Mouse (Mus musculus) lung, embryonic 14.5 days (tissue): ENCODE data around the gene Bahcc1. TPM values are rescaled to one million over a fixed set of nuclear protein-coding genes. Genes with fewer than 3 reads are reported as not detected.

Source experiments
- ATAC-seq: fragments of 200-750 bp; cut with Nextera tagmentation; 2 replicates; pipeline ENCODE4 v1.8.0; 2017; ENCODE audit warnings: mild to moderate bottlenecking, moderate TSS enrichment, moderate library complexity; ENCODE audit not compliant: insufficient read depth
- DNase-seq: peaks from one replicate; pipeline ENCODE4 v3.0.0-alpha.2; 2015
- H3K27ac ChIP-seq: fragments of 300-500 bp; sonication (generic); 2 replicates; pipeline ENCODE4 v1.5.1; 2014; ENCODE audit warnings: low read depth, mild to moderate bottlenecking, moderate library complexity
- H3K27me3 ChIP-seq: fragments of 300-500 bp; sonication (generic); 2 replicates; pipeline ENCODE4 v1.6.1; 2014; ENCODE audit warnings: low read length, control low read depth; ENCODE audit not compliant: insufficient read depth
- H3K36me3 ChIP-seq: fragments of 300-500 bp; sonication (generic); 2 replicates; pipeline ENCODE4 v1.6.1; 2014; ENCODE audit warnings: control low read depth; ENCODE audit not compliant: insufficient read depth
- H3K4me1 ChIP-seq: fragments of 300-500 bp; sonication (generic); 2 replicates; pipeline ENCODE4 v1.6.1; 2014; ENCODE audit warnings: antibody characterized with exemption, control low read depth; ENCODE audit not compliant: insufficient read depth
- H3K4me2 ChIP-seq: fragments of 300-500 bp; sonication (generic); 2 replicates; pipeline ENCODE4 v1.6.1; 2014; ENCODE audit warnings: mild to moderate bottlenecking
- H3K4me3 ChIP-seq: fragments of 300-500 bp; sonication (generic); 2 replicates; pipeline ENCODE4 v1.5.1; 2014; ENCODE audit warnings: low read depth, low read length
- H3K9ac ChIP-seq: fragments of 300-500 bp; sonication (generic); 2 replicates; pipeline ENCODE4 v1.6.1; 2014
- H3K9me3 ChIP-seq: fragments of 300-500 bp; sonication (generic); 2 replicates; pipeline ENCODE4 v1.6.1; 2016; ENCODE audit warnings: low read depth, low read length, control low read depth
- CTCF ChIP-seq: IDR thresholded peaks from 2 replicates; pipeline ENCODE4 v1.5.1; 2016; ENCODE audit warnings: antibody characterized with exemption, low read depth
- WGBS: fragments of 180-500 bp; shearing (Covaris S2); extraction: QIAGEN DNeasy Blood & Tissue Kit; methylation state at CpG from one replicate; pipeline ENCODE4 v1.1.7; 2014; 5-methylcytosine and 5-hydroxymethylcytosine counted together
- polyA plus RNA-seq: library from polyadenylated mRNA; unstranded; fragments of >200 nt; fragmentation: Nextera tagmentation; extraction: Ambion mirVana; gene quantifications from 2 replicates; pipeline ENCODE4 v1.2.1, GENCODE M21; 2014

Bahcc1 gene
- polyA plus RNA-seq, result 14.3 and 15.6 TPM in 2 replicates

- Histone ChIP-seq H3K36me3 (peaks cover 14% of the 10 kb centered on the region; the same call in 1 of the 2 replicates), H3K4me1 (peaks cover 24% of the 10 kb centered on the region), H3K9ac (peak within 1 kb of the TSS; percentile 100), H3K4me2 (peak within 1 kb of the TSS; percentile 99), H3K27ac (peak within 1 kb of the TSS; percentile 79), H3K4me3 (peak within 1 kb of the TSS; percentile 96), H3K9me3 (no peaks in the 10 kb centered on the region), H3K27me3 (no peaks in the 10 kb centered on the region)
- no peak for TF ChIP-seq CTCF
- DNase-seq, result peak; percentile 100
- 1% methylated on average over 36 of the region's 36 CpGs for WGBS
- peak; percentile 89 for ATAC-seq
Observed at GRCm38 (mm10) chr11:120232230-120233097, at the start of gene Bahcc1. Gene Bahcc1, plus strand, starts transcription at chr11:120232947.

- Histone ChIP-seq H3K36me3 (peaks cover 28% of the 10 kb centered on the region; the same call in 1 of the 2 replicates), H3K4me3 (no peak overlapping the region), H3K9me3 (no peaks in the 10 kb centered on the region), H3K4me1 (peaks cover 24% of the 10 kb centered on the region), H3K27ac (peak overlapping the region; percentile 94), H3K9ac (0 out of 2 replicates have a peak overlapping the region, but pooled peaks have one; percentile 98), H3K4me2 (peak overlapping the region; percentile 99; the same call in 1 of the 2 replicates), H3K27me3 (no peaks in the 10 kb centered on the region)
- TF ChIP-seq CTCF, result no peak
- WGBS, result 41% methylated on average over 1 of the region's 1 CpGs
- ATAC-seq (0 out of 2 replicates have a peak, but pooled peaks have one; percentile 10), DNase-seq (peak; percentile 50)
Observed at GRCm38 (mm10) chr11:120183180-120183579, 49.6 kb upstream of the Bahcc1 start.

DNA sequence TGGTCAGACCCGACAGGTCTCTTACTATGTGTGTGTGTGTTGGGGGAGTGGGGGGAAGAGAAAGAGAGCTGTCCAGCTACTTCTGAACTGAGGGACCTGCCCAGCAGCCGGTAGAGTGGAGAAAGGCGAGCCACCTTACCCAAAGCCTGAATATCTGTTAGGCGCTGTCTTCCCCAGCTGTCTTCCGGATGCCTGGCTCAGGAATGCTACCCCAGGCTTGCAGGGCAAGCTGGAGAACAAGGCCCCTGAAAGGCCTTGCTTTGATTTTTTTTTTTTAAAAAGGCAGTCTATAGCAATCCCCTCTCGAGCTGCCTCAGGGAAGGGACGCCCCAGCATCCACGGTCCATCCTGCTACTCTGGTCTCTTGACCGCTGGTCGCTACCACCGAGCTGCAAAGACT is 49.0 kb upstream of the Bahcc1 start:
- no peak overlapping the region for H3K4me3 ChIP-seq
- peak overlapping the region; percentile 94 for H3K27ac ChIP-seq
- H3K4me2 ChIP-seq, result peak overlapping the region; percentile 99
- no peaks in the 10 kb centered on the region for H3K9me3 ChIP-seq
- ATAC-seq (no peak), DNase-seq (peak; percentile 47)
- H3K9ac ChIP-seq, result peak overlapping the region; percentile 98
- peaks cover 24% of the 10 kb centered on the region for H3K4me1 ChIP-seq
- H3K27me3 ChIP-seq, result no peaks in the 10 kb centered on the region
- H3K36me3 ChIP-seq, result peaks cover 30% of the 10 kb centered on the region; the same call in 1 of the 2 replicates
- no peak for TF ChIP-seq CTCF
- WGBS, result 43% methylated on average over 11 of the region's 11 CpGs

DNA sequence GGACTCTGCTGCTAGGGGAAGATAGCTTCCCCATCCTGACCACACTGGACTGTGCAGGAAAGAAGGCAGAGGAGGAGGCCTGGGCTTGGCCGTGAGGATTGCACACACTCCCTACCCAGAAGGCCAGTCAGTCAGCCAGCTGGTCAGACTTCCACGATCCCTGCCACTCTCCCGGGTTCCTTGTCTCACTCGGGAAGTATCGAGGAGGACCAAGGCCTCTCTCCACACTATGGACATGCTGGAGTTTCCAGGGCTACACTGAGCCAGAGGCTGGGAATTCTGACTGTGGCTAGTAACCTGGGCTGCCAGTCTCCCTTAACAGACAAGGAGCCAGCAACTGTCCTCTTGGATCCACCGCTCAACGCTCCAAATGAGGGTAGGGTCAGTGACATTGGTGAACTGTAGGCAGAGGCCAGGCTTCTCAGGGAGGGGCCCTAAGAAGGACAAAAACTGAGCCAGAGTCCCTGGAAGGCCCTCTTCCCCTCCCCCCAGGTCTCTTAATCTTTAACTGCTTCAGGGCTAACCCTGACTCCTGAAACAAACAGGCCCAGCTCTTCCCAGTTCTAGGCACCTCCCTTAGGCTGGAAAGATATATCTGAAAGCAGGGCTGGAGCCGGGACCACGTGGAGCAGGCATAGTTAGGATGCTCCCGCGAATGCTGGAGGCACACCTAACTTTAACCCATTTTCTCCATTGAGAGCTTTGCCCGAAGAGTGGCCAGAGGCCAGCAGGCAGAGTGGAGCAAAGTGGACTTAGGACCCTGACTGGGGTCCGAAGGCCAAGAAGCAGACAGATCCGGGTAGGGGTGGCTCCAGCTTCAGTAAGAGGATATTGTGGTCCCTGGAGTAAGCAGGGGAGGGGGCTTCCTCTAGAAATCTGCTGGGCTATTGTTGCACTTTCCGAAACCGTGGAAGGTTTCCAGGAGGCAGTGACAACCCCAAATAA is 48.1 kb upstream of the Bahcc1 start:
- Histone ChIP-seq H3K4me1 (peaks cover 24% of the 10 kb centered on the region), H3K27me3 (no peaks in the 10 kb centered on the region), H3K4me3 (peak overlapping the region; percentile 92), H3K27ac (peak overlapping the region; percentile 94), H3K36me3 (peaks cover 30% of the 10 kb centered on the region; the same call in 1 of the 2 replicates), H3K4me2 (peak overlapping the region; percentile 99), H3K9me3 (no peaks in the 10 kb centered on the region), H3K9ac (peak overlapping the region; percentile 98)
- 14% methylated on average over 16 of the region's 16 CpGs for WGBS
- ATAC-seq (peak; percentile 21; the same call in 1 of the 2 replicates), DNase-seq (peak; percentile 72)
- TF ChIP-seq CTCF, result no peak

DNA sequence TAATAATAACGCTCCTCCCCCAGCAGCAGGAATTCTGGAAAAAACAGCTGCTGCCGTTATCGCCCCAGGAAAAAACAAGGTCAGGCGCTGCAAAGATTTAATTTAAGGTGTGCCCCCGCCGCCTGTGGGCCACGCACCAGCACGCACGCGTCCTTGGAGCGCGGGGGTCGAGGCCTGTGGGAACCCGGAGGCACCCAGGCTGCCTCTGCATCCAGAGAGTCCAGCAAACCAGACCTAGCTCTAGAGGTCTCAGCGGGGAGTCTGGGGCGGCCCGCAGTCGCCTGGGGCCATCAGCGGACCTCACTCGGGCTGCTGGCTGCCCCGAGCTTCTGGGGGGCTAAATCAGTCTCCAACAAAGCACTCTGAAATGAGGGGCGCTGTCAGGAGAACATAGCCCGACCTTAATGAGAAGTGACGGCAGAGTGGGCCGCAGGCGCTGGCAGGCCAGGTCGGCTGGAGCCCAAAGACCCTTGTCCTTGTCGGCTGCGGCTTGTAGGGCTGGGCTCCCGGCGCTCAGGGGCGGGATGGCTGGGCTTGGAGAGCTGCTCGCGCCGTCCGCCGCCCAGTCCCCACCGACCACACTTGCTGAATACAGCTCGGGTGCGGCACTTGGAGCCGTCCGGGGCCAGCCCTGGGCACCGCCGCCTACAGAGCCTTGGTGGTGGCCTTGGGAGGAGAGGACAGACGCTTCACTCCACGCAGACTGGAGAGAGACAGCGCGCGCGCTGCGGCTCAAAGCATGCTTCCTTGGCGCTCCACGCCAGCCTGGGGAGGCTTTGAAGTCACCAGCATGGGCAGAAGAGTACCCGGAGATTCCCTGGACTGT is 47.2 kb upstream of the Bahcc1 start:
- ATAC-seq (no peak), DNase-seq (peak; percentile 70)
- H3K4me1 ChIP-seq, result peaks cover 28% of the 10 kb centered on the region
- 4% methylated on average over 54 of the region's 54 CpGs for WGBS
- H3K36me3 ChIP-seq, result peaks cover 30% of the 10 kb centered on the region; the same call in 1 of the 2 replicates
- H3K9ac ChIP-seq, result peak overlapping the region; percentile 98
- H3K27me3 ChIP-seq, result no peaks in the 10 kb centered on the region
- H3K4me3 ChIP-seq, result peak overlapping the region; percentile 92
- H3K4me2 ChIP-seq, result peak overlapping the region; percentile 99
- H3K9me3 ChIP-seq, result no peaks in the 10 kb centered on the region
- peak overlapping the region; percentile 94 for H3K27ac ChIP-seq
- no peak for TF ChIP-seq CTCF
